Mouse (Mus musculus): ENCODE measurements around the gene Tgfbr2. TPM values are rescaled to one million over a fixed set of nuclear protein-coding genes. Genes with fewer than 3 reads are reported as not detected.

Tgfbr2 gene
- total and polyA plus RNA-seq, 3 experiments: 19.6 to 46.3 (median 42.8) TPM

DNA sequence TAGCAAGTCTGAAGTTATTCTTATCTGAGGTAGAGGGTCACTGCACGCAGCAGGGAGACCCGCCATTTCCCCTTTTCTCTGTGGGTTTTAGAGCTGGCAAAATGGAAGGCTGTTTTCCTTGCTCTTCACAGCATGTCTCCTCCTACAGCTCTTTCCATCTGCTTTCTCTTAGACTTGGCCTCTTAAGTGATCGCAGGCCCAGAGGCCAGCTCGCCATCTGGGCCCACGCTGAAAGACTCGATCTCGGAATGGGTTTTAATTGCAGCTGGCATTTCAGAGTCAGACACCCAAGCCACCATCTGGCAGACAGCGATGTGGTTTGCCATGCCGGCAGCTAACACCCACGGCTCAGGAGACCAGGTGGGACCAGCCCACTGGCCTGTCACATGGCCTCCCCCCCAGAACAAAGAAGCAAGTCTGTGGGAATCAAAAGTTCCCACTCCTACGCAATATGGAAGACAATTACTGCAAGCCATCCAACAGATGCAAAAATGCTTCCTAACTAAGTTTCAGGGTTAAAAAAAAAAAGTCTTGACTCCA is 36.5 kb downstream of the Tgfbr2 start:
- Histone ChIP-seq H3K4me3 (replicated peaks in 1 of 3; ENCODE audit: low read depth in 2 of 3, low read length in 2 of 3, poor library complexity in 1 of 3) (no peak overlapping the region), H3K27me3 (replicated peaks) (no peaks in the 10 kb centered on the region), H3K4me2 (ENCODE audit: insufficient read depth, low read depth, poor library complexity, severe bottlenecking) (peak overlapping the region; percentile 32; the same call in 1 of the 2 replicates), H3K79me2 (replicated peaks; ENCODE audit: control insufficient read depth, extremely low read depth, insufficient read depth, poor library complexity, severe bottlenecking) (peaks cover 76% of the 10 kb centered on the region), H3K36me3 (replicated peaks in 1 of 2; ENCODE audit: control insufficient read depth in 1 of 2, insufficient read depth in 1 of 2, low read length in 1 of 2) (peaks cover 16 to 60% of the 10 kb centered on the region in 2 experiments), H3K27ac (ENCODE audit: insufficient read depth, low read depth) (peak overlapping the region; percentile 73), H3K9ac (ENCODE audit: insufficient read depth, low read depth) (peak overlapping the region; percentile 47; the same call in 1 of the 2 replicates), H3K4me1 (ENCODE audit: control insufficient read depth in 1 of 2, insufficient read depth in 2 of 2) (peaks cover 36 to 86% of the 10 kb centered on the region in 2 experiments), H3K9me3 (replicated peaks; ENCODE audit: low read length) (no peaks in the 10 kb centered on the region)
- in situ Hi-C loops (cut with MboI; ENCODE audit: low pct_ligation_motif_present, low pct_unique_long_range_greater_than_20kb, low sequenced_read_pairs) (loop anchor here (5.0 to 10.0 kb wide), 2 partner anchors 34 to 246 kb away; no protein-coding TSS in a partner anchor), dilution Hi-C loops (cut with MboI; ENCODE audit: extremely low pct_ligation_motif_present, extremely low pct_unique_long_range_greater_than_20kb, low sequenced_read_pairs) (no loop called here)
- TF ChIP-seq GABPA (IDR thresholded peaks at IDR 0.05; ENCODE audit: insufficient replicate concordance, low read depth, low read length) (no peak), E2F4 (IDR thresholded peaks at IDR 0.05; ENCODE audit: insufficient replicate concordance, low read depth, low read length) (no peak), EP300 (IDR thresholded peaks at IDR 0.05; ENCODE audit: low read length) (0 out of 2 replicates have a peak, but pooled peaks have one; percentile 34), POLR2A (IDR thresholded peaks at IDR 0.05; ENCODE audit: low read depth, low read length) (peak; percentile 36; the same call in 1 of the 2 replicates), JUN (IDR thresholded peaks at IDR 0.05; ENCODE audit: insufficient read depth, low read depth, low read length) (no peak), RCOR1 (conservative IDR thresholded peaks at IDR 0.05; ENCODE audit: low read depth, low read length) (no peak; the same call in 1 of the 2 replicates), ZKSCAN1 (IDR thresholded peaks at IDR 0.05; ENCODE audit: borderline replicate concordance, low read depth, low read length) (no peak), RAD21 (IDR thresholded peaks at IDR 0.05; ENCODE audit: low read depth, low read length) (no peak), MXI1 (IDR thresholded peaks at IDR 0.05; ENCODE audit: low read depth, low read length) (peak; percentile 75; the same call in 1 of the 2 replicates), MAX (IDR thresholded peaks at IDR 0.05; ENCODE audit: low read length) (peak; percentile 63), CTCF (conservative IDR thresholded peaks at IDR 0.05 in 1 of 2, IDR thresholded peaks at IDR 0.05 in 1 of 2; ENCODE audit: low read depth in 2 of 2, low read length in 2 of 2) (no peak), MEF2A (IDR thresholded peaks at IDR 0.05; ENCODE audit: borderline replicate concordance, low read depth, low read length) (no peak), POLR2AphosphoS2 (IDR thresholded peaks at IDR 0.05; ENCODE audit: low read depth, low read length) (no peak), ETS1 (conservative IDR thresholded peaks at IDR 0.05; ENCODE audit: low read depth, low read length) (peak; percentile 40), USF1 (IDR thresholded peaks at IDR 0.05; ENCODE audit: low read depth, low read length) (peak; percentile 38), MAZ (IDR thresholded peaks at IDR 0.05; ENCODE audit: low read depth, low read length) (no peak), SMC3 (IDR thresholded peaks at IDR 0.05; ENCODE audit: low read depth, low read length) (no peak), CHD2 (IDR thresholded peaks at IDR 0.05; ENCODE audit: low read length) (no peak; the same call in 1 of the 2 replicates), SIN3A (IDR thresholded peaks at IDR 0.05; ENCODE audit: low read length) (peak; percentile 63; the same call in 1 of the 2 replicates), NELFE (IDR thresholded peaks at IDR 0.05; ENCODE audit: low read depth, low read length) (no peak), TBP (conservative IDR thresholded peaks at IDR 0.05; ENCODE audit: low read depth, low read length) (no peak), ZMIZ1 (IDR thresholded peaks at IDR 0.05; ENCODE audit: low read depth, low read length) (no peak), MYC (IDR thresholded peaks at IDR 0.05; ENCODE audit: low read depth, low read length) (peak; percentile 45; the same call in 1 of the 2 replicates), NRF1 (IDR thresholded peaks at IDR 0.05; ENCODE audit: low read depth, low read length) (no peak), ELF1 (IDR thresholded peaks at IDR 0.05; ENCODE audit: low read depth, low read length) (no peak), PAX5 (IDR thresholded peaks at IDR 0.05; ENCODE audit: low read length) (no peak), ZC3H11A (IDR thresholded peaks at IDR 0.05; ENCODE audit: low read depth, low read length) (no peak), JUND (conservative IDR thresholded peaks at IDR 0.05; ENCODE audit: low read depth, low read length) (no peak), IRF4 (IDR thresholded peaks at IDR 0.05; ENCODE audit: low read depth, low read length) (0 out of 2 replicates have a peak, but pooled peaks have one; percentile 8), KAT2A (IDR thresholded peaks at IDR 0.05; ENCODE audit: insufficient replicate concordance, low read length) (no peak), MAFK (IDR thresholded peaks at IDR 0.05; ENCODE audit: insufficient replicate concordance, low read length) (no peak), BHLHE40 (IDR thresholded peaks at IDR 0.05; ENCODE audit: low read depth, low read length) (peak; percentile 62), TCF12 (IDR thresholded peaks at IDR 0.05; ENCODE audit: low read depth, low read length) (peak; percentile 80), USF2 (conservative IDR thresholded peaks at IDR 0.05; ENCODE audit: low read depth, low read length) (no peak), ZNF384 (IDR thresholded peaks at IDR 0.05; ENCODE audit: low read depth, low read length) (peak; percentile 63), UBTF (IDR thresholded peaks at IDR 0.05; ENCODE audit: low read depth, low read length) (0 out of 2 replicates have a peak, but pooled peaks have one; percentile 35), CHD1 (IDR thresholded peaks at IDR 0.05; ENCODE audit: low read depth, low read length) (no peak), HCFC1 (IDR thresholded peaks at IDR 0.05; ENCODE audit: low read depth, low read length) (no peak)
- peak; percentile 50 for DNase-seq (ENCODE audit: extremely low read depth)

Data from CH12.LX (cell line).